Mouse (Mus musculus) CH12F3 (cell line): ENCODE measurements around the gene Pip5k1a.
"Not testable (repeated sequence)": the region's sequence is repeated elsewhere in the genome, so short reads cannot be mapped to it uniquely, and the experiment has no call there.

Experiments used
- in situ Hi-C: fragments of 300-500 bp; cut with MboI; formaldehyde crosslinking; loops from 2 replicates; pipeline ENCODE4 v1.14.3; 2020; ENCODE audit warnings: low sequenced_read_pairs

The Pip5k1a gene

DNA sequence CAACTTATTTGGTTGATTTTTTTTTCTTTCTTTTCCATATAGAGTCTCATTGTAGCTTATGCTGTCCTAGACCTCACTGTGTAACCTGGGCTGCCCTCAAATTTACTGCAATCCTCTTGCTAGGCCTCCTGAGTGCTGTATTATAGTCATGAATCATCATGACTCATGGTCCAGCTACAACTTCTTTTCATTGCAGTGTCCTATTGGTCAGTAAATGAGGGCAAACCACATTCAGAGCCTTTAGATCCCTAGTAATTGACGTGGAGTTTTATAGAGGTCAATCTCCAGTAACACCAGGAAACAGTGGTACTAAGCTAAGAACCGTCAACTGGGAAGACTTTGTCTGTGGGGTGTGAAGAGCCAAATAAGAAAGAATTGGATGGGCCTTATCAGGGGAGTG is 11.0 kb upstream of the Pip5k1a start:
- in situ Hi-C loops = no loop called here

- in situ Hi-C loops = no loop called here
Observed at GRCm38 (mm10) chr3:95112760-95113159, 6.0 kb upstream of the Pip5k1a start.

GRCm38 (mm10) chr3:95110911-95111726 is 4.4 kb upstream of the Pip5k1a start, which contains the start of gene Vps72:
Vps72 (plus strand) TSS chr3:95111022.
- in situ Hi-C loops = no loop called here

- in situ Hi-C loops = no loop called here
Observed at GRCm38 (mm10) chr3:95107898-95108297, 1.2 kb upstream of the Pip5k1a start.

DNA sequence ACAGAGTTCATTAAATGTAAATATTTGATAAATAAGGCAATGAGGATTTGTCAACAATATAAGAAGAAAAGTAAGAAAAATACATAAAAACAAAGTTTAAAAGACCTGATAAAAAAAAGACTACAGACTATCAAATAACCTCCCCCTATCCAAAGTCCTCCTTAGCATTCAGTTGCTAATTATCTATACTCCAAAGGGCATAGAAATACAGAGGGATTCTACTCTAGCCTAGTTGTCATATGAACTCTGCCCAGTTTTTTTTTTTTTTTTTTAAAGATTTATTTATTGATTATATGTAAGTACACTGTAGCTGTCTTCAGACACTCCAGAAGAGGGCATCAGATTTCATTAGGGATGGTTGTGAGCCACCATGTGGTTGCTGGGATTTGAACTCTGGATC is 578 bp upstream of the Pip5k1a start:
- in situ Hi-C loops = not testable (repeated sequence)

DNA sequence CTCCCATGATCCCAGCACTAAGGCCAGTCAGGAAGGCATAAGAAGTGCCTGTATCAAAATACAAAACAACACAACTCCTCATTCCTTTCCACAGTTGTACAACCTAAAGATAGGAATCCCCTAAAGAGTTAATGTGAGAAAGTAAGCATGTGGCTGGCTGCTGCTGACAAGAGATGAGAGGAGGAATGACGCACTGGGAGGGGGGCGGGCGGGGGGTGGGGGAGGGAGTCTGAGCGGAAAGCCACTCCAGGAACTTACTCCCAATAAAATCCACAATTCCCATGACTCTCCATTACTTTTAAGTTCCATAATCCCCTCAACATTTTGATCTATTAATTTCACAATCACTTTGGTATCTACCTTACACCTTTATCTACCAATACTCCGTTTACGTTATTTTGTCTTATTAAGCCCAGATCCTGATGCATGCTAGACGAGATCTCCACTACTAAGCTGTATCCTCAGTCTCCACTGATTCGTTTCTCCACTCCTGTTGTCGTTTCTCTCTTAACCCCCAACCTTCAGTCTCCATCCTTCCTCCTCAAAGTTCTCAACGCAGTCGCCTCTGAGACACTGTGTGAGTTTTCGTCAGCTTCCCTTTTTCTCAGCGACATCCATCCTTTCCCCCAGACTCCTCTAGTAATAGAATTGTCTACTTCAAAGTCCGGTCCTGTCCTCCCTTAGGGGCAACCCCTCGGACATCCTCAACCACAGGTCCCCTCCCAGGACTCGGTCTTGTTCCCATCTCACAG is 968 bp downstream of the Pip5k1a start:
- in situ Hi-C loops = no loop called here

DNA sequence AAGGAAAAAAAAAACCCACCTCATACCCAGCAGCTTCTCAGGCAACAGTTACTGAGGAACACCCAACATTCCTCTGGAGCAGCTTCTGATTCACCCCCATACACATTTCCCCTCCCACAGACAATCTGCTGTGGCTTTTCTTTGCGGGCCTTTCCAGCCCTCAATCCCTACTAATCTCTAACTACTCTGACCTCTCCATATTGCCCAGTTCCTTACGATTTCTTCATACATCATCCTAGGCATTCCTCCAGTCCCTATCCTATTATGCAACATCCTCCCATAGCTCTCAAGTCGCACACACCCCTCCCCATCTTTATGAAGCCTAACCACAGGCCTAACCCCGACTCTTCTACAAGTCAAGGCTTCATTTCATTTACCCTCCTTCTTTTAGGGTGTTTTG is 1.6 kb downstream of the Pip5k1a start:
- in situ Hi-C loops = no loop called here

GRCm38 (mm10) chr3:95100854-95101253 is 5.9 kb downstream of the Pip5k1a start:
- in situ Hi-C loops = no loop called here

DNA sequence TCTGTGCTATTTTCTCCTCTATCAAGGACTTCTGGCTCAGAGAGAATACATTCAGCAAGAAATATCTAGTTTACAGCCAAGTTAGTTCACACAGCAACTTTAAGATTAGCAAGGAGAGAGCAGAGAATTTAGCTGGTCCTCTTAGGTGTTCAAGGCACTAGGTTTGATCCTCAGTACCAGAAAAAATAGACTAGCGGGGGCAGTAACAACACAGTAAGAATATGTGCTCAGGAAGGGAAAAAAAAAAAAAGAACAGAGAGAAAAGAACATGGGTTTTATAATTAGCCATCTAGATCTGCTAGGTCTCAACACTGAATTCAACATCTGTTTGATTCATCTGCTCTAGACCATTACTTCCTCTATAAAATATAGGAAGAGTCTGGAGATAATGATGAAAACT is 18.7 kb downstream of the Pip5k1a start:
- in situ Hi-C loops = no loop called here

GRCm38 (mm10) chr3:95071606-95072005 is 35.1 kb downstream of the Pip5k1a start:
- in situ Hi-C loops = no loop called here

GRCm38 (mm10) chr3:95066570-95066969 is 40.2 kb downstream of the Pip5k1a start:
- in situ Hi-C loops = no loop called here

DNA sequence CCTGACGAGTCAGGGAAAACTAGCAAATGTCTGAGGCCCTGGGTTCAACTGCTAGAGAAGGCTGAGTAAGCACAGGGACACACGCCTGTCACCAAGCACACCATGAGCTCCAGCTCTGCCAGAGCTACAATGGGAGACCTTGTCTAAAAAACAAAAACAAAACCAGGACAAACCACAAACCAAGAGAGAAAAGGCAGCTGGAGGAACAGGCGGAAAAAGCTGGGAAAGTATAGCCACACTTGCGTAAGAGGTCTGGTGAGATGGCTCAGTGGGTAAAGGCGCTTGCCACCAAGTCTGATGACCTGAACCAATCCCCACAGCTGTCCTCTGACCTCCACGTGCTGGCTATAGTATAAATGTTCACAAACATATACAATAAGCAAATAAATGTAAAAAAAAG is 40.6 kb downstream of the Pip5k1a start:
- in situ Hi-C loops = no loop called here

- in situ Hi-C loops = no loop called here
Observed at GRCm38 (mm10) chr3:95065553-95065952, 41.2 kb downstream of the Pip5k1a start.

- in situ Hi-C loops = no loop called here
Observed at GRCm38 (mm10) chr3:95063741-95064140, 43.0 kb downstream of the Pip5k1a start.

- in situ Hi-C loops = no loop called here
Observed at GRCm38 (mm10) chr3:95058078-95058477, 48.7 kb downstream of the Pip5k1a start.

DNA sequence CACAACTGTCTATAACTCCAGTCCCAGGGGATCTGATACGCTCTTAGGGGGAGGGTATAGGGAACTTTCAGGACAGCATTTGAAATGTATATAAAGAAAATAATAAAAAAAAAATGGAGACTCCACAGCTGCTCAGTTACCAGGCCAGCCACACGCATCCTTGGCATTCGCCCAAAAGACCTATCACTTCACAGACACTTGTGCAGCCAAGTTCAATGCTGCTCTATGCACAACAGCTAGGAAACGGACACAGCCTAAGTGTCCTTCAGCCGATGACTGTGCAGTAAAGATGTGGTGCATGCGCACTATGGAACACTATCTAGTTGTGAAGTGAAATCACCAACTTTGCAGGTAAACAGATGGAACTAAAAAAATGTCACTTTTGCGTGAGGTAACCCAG is 50.5 kb downstream of the Pip5k1a start:
- in situ Hi-C loops = no loop called here

DNA sequence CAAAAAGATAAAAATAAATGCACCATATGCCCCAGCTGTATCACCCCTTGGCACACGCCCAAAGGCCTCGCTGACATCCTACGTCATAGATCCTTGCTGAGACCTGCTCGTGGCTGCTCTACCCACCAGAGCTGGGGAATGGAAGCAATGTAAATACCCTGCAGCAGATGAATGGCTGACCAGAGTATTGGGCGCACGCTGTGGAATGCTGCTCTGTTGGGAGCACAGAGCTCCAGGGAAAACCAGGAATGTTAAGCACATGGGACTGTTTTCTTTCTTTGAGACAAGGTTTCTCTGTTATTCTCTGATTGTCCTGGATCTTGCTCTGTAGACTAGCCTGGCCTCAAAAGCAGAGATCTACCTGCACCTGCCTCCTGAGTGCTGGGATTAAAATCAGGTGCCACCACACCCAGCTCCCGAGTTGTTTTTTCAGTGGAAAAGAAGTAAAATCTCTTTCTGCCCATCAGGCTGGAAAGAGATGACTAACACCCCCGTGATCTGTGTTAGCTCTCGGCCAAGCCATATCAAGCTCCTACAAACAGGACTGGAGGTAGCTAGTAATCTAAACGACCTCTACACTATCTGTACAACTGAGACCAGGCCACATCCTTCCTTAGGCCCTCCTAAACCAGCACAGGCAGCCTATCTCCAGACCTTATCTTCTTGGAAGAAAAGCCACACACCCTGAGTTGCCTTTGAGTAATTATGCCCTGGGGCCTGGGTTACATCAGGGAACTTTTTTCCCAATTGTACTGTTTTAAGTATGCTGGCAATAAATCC is 52.1 kb downstream of the Pip5k1a start:
- in situ Hi-C loops = no loop called here

DNA sequence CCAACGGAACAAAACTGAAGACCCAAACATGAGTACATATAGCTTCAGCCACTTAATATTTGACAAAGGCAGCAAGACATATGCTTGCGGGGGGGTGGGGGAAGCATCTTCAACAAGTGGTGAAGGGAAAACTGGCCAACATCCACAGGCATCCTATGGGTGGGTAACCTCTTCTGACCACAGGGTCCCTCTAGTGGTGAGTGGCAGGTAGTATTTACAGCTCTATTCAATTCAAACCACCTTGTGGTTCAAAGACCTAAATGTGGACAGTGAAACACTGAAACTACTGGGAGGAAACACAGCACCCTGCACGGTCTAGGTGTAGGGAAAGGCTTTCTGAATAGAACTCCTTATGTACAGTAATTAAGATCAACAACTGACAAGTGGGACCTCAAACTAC is 53.0 kb downstream of the Pip5k1a start:
- in situ Hi-C loops = no loop called here

GRCm38 (mm10) chr3:95052959-95053358 is 53.8 kb downstream of the Pip5k1a start:
- in situ Hi-C loops = no loop called here

- in situ Hi-C loops = no loop called here
Observed at GRCm38 (mm10) chr3:95047914-95048313, 58.8 kb downstream of the Pip5k1a start.

DNA sequence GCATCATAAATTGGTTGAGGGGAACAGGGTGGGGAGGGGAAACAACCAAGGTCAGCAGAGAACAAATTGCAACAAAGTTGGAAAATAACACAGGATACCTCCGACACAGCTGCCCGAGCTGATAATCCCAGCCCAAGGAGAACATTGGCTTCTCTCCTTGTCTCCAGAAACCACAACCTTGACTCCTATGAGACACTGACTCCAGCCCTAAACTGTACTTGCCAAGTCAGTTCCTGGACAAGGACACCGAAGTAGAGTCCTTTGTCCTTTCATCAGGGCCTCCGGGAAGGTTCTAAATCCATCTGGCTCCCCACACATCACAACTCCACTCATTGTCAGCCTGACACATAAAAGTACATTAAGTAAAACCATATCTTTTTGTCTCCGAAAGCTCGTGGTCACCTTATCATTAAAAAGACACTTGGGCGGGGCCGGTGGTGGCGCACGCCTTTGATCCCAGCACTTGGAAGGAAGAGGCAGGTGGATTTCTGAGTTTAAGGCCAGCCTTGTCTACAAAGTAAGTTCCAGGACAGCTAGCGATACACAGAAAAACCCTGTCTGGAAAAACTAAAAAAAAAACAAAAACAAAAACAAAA is 60.2 kb downstream of the Pip5k1a start:
- in situ Hi-C loops = no loop called here
